Mouse (Mus musculus) heart, embryonic 13.5 days (tissue): ENCODE results near the gene Eno2. TPM values are rescaled to one million over a fixed set of nuclear protein-coding genes. Genes with fewer than 3 reads are reported as not detected.

Experiments used
- ATAC-seq: fragments of 200-750 bp; cut with Nextera tagmentation; 2 replicates; pipeline ENCODE4 v1.8.0; 2017; ENCODE audit warnings: moderate TSS enrichment; ENCODE audit not compliant: insufficient number of reproducible peaks, low FRiP score, low TSS enrichment; ENCODE audit errors: extremely low read depth
- H3K27ac ChIP-seq: fragments of 300-500 bp; sonication (generic); replicated peaks from 2 replicates; pipeline ENCODE4 v1.5.1; 2015; ENCODE audit warnings: moderate library complexity, mild to moderate bottlenecking, inconsistent platforms
- H3K27me3 ChIP-seq: fragments of 300-500 bp; sonication (generic); replicated peaks from 2 replicates; pipeline ENCODE4 v1.6.1; 2015; ENCODE audit warnings: mild to moderate bottlenecking, inconsistent platforms
- H3K36me3 ChIP-seq: fragments of 300-500 bp; sonication (generic); 2 replicates; pipeline ENCODE4 v1.6.1; 2015; ENCODE audit warnings: mild to moderate bottlenecking, inconsistent platforms
- H3K4me1 ChIP-seq: fragments of 300-500 bp; sonication (generic); 2 replicates; pipeline ENCODE4 v1.6.1; 2015; ENCODE audit warnings: inconsistent platforms
- H3K4me2 ChIP-seq: fragments of 300-500 bp; sonication (generic); 2 replicates; pipeline ENCODE4 v1.6.1; 2015; ENCODE audit warnings: inconsistent platforms, mild to moderate bottlenecking, moderate library complexity
- H3K4me3 ChIP-seq: fragments of 300-500 bp; sonication (generic); 2 replicates; pipeline ENCODE4 v1.5.1; 2015; ENCODE audit warnings: moderate library complexity, mild to moderate bottlenecking, inconsistent platforms
- H3K9ac ChIP-seq: fragments of 300-500 bp; sonication (generic); 2 replicates; pipeline ENCODE4 v1.6.1; 2015; ENCODE audit warnings: inconsistent platforms, mild to moderate bottlenecking, moderate library complexity
- H3K9me3 ChIP-seq: fragments of 300-500 bp; sonication (generic); 2 replicates; pipeline ENCODE4 v1.6.1; 2016; ENCODE audit warnings: inconsistent platforms
- WGBS: fragments of 180-500 bp; shearing (Covaris S2); methylation state at CpG from one replicate; pipeline ENCODE4 v1.1.7; 2015; ENCODE audit warnings: mixed read lengths; 5-methylcytosine and 5-hydroxymethylcytosine counted together
- polyA plus RNA-seq: library from polyadenylated mRNA; unstranded; fragments of >200 nt; fragmentation: Nextera tagmentation; extraction: Ambion mirVana; gene quantifications from 2 replicates; pipeline ENCODE4 v1.2.1, GENCODE M21; 2015

The Eno2 gene
- polyA plus RNA-seq, 1 experiment from 2014 or later, result 4.6 TPM

DNA sequence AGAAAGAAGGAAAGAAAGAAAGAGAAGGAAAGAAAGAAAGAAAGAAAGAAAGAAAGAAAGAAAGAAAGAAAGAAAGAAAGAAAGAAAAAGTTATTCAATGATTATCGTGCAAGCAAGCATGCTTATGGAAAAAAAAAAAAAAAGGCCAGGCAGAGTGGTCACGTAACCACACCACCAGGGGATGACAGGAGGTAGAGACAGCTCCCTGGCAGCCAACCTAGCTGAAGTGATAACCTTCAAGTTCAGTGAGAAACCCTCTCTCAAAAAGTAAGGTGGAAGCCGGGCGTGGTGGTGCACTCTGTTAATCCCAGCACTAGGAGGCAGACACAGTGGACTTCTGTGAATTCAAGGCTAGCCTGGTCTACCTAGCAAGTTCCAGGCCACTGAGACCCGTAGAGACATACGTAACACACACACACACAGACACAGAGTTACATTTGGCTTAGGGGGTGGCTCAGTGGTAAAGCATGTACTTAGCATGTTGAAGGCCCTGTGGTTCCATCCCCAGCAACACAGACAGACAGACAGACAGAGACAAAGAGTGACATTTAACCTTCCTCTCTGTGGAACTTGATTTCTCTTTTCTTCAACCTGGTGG, 46.5 kb downstream of the Eno2 start:
- H3K27me3 ChIP-seq, result no peaks in the 10 kb centered on the region
- no peak for ATAC-seq
- H3K4me3 ChIP-seq, result no peak overlapping the region
- H3K36me3 ChIP-seq, result no peaks in the 10 kb centered on the region
- 61% methylated on average over 6 of the region's 6 CpGs for WGBS
- H3K4me2 ChIP-seq, result no peak overlapping the region
- no peaks in the 10 kb centered on the region for H3K9me3 ChIP-seq
- H3K4me1 ChIP-seq, result peaks cover 12% of the 10 kb centered on the region; the same call in 1 of the 2 replicates
- no peak overlapping the region for H3K27ac ChIP-seq
- no peak overlapping the region for H3K9ac ChIP-seq

DNA sequence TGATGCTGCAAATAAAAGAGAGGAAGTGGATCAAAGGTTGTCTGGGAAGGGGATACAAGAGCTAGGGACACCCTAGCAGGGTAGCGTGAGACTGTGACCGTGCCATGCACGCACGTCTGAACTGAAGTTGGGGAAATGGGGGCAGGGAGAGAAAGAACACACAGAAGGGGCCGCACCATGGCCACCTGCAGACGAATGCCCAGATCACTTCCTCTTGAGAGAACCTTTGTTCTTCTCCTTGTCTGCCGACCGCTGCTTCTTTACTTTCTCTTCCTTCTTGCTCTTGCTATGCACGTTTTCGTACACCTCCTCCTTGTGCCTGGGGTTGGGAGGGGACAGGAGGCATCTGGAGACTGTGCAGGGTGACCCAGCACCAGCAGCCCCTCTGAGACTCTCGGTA, 48.6 kb downstream of the Eno2 start:
- H3K27me3 ChIP-seq, result no peaks in the 10 kb centered on the region
- H3K9me3 ChIP-seq, result no peaks in the 10 kb centered on the region
- peaks cover 12% of the 10 kb centered on the region; the same call in 1 of the 2 replicates for H3K4me1 ChIP-seq
- 64% methylated on average over 11 of the region's 11 CpGs for WGBS
- ATAC-seq, result no peak
- no peak overlapping the region for H3K4me2 ChIP-seq
- H3K36me3 ChIP-seq, result peaks cover 21% of the 10 kb centered on the region
- H3K4me3 ChIP-seq, result no peak overlapping the region
- no peak overlapping the region for H3K27ac ChIP-seq
- no peak overlapping the region for H3K9ac ChIP-seq

DNA sequence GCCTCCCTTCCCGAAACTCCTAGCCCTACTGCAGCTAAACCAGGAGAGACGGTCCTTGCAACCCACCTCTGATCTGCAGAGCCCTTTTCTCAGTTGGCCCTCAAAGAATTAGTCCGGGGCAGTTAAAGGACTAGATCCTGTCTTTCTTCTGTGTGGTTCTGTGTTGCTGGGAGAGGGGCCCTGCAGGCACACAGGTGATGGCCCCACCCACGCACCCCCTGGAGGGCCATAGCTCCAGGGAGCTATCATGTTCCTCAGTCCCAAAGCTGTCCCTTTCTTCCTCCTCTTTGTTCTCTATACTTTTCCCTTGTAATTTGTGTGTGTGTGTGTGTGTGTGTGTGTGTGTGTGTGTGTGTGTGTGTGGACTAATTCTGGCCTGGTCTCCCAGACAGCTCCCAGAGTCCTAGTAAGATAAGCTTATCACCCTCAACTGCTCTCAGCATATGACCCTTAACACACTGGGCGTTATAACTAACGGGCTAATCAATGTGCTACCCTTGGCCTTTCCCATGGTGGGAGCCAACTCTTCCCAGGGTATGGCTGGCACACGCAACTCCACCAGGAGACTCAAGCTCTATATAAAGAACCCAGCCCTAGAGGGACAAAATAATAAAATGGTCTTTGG, 50.0 kb downstream of the Eno2 start:
- H3K9ac ChIP-seq, result peak overlapping the region; percentile 37; the same call in 1 of the 2 replicates
- peak overlapping the region; percentile 11; the same call in 1 of the 2 replicates for H3K4me2 ChIP-seq
- H3K4me3 ChIP-seq, result no peak overlapping the region
- no peaks in the 10 kb centered on the region for H3K9me3 ChIP-seq
- H3K4me1 ChIP-seq, result peaks cover 12% of the 10 kb centered on the region; the same call in 1 of the 2 replicates
- no peak overlapping the region for H3K27ac ChIP-seq
- no peak for ATAC-seq
- H3K36me3 ChIP-seq, result peaks cover 35% of the 10 kb centered on the region
- H3K27me3 ChIP-seq, result no peaks in the 10 kb centered on the region
- WGBS, result 50% methylated on average over 7 of the region's 7 CpGs

DNA sequence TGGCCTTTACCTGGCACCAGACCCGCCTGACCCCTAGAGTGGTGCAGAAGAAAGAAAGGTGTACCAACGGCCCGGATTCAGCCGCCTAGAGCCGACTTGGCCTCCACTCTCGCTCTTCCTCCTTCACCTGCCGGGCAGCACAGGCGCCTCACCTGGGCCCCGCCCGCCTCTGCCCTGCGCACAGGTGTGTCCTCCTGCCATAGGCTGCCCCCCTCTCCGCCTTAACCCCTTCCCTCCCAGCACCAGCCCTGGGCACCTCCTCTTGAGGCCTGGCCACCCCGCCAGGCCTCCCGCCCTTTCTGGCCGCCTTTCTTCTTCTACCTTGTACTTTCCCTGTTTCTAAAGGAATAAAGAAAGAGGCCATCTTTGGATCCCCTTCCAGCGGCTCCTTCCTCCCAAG, 50.8 kb downstream of the Eno2 start:
- H3K9ac ChIP-seq, result peak overlapping the region; percentile 37; the same call in 1 of the 2 replicates
- peak overlapping the region; percentile 16; the same call in 1 of the 2 replicates for H3K4me3 ChIP-seq
- no peaks in the 10 kb centered on the region for H3K27me3 ChIP-seq
- peaks cover 43% of the 10 kb centered on the region for H3K36me3 ChIP-seq
- no peaks in the 10 kb centered on the region for H3K9me3 ChIP-seq
- H3K27ac ChIP-seq, result no peak overlapping the region
- H3K4me2 ChIP-seq, result peak overlapping the region; percentile 11; the same call in 1 of the 2 replicates
- ATAC-seq, result no peak
- 66% methylated on average over 15 of the region's 16 CpGs for WGBS
- peaks cover 17% of the 10 kb centered on the region for H3K4me1 ChIP-seq

DNA sequence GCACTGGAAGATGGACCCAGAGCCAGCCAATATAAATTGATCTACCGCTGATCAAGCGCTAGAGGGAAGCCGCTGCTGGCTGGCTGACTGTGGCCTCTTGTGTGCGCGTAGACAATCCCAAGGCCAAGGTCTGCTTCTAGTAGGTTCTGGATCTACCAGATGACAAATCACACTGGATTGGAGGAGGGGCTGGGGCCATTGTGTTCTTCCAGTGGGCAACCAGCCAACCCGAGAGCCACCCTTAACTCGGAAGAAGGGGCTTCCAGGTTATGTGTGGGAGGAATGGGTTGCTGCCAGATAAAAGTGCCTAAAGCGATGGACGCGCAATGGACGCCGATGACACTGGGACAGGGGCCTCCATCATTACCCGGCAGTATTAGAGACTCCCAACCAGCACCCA, 51.5 kb downstream of the Eno2 start:
- Histone ChIP-seq H3K9me3 (no peaks in the 10 kb centered on the region), H3K4me3 (peak overlapping the region; percentile 16; the same call in 1 of the 2 replicates), H3K27ac (no peak overlapping the region), H3K4me1 (peaks cover 24% of the 10 kb centered on the region), H3K4me2 (no peak overlapping the region), H3K36me3 (peaks cover 49% of the 10 kb centered on the region), H3K27me3 (no peaks in the 10 kb centered on the region), H3K9ac (peak overlapping the region; percentile 37; the same call in 1 of the 2 replicates)
- WGBS, result 73% methylated on average over 13 of the region's 13 CpGs
- ATAC-seq, result no peak

DNA sequence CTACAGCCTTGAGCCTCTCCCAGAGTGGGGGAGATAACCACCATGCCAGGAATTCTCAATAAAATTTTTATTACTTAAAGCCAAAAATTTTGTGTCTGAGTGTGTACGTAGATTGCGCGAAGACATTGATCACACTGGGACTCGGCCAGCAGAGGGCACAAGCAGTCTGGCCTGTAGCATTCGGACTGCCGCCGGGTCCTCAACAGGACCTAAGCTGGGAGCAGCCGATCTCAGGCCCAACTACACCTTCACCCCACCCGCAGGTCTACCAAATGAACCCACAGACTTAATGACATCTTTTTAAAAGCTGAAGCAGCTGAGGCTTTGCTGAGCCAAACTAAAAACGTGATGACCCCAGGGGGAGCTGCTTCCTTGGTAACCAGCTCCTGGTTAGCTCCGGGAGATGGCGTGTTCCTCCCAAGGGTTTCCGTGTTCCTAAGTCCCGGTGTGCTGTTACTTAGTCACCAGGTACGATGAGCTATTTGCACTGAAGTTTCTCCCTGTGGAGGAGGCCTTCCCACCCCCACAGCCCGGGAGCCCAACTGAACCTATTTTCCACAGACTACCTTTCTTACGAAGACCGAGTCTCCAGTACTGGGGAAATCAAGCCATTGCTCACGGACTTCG, 52.5 kb downstream of the Eno2 start:
- peaks cover 27% of the 10 kb centered on the region for H3K4me1 ChIP-seq
- no peak overlapping the region for H3K4me2 ChIP-seq
- H3K36me3 ChIP-seq, result peaks cover 49% of the 10 kb centered on the region
- no peaks in the 10 kb centered on the region for H3K9me3 ChIP-seq
- 71% methylated on average over 20 of the region's 20 CpGs for WGBS
- no peak overlapping the region for H3K9ac ChIP-seq
- no peaks in the 10 kb centered on the region for H3K27me3 ChIP-seq
- no peak overlapping the region for H3K4me3 ChIP-seq
- ATAC-seq, result no peak
- no peak overlapping the region for H3K27ac ChIP-seq

DNA sequence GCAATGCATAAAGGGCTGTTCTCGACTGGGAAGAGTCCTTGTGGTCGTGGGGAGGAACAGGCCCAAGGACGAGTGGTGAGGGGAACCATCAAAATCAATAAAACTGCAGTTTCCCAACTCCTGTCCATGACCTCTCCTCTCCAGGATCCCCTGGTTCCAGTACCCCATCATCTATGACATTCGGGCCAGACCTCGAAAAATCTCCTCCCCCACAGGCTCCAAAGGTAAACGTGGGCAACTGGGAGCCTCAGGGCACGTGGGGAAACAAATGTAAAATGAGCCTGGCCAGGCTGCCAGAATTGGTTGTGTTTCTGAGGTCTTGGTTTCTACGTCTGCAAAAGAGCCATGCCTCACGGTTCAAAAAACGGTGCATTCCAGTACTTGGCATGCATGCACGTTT, 56.6 kb downstream of the Eno2 start:
- H3K27me3 ChIP-seq, result no peaks in the 10 kb centered on the region
- H3K27ac ChIP-seq, result peak overlapping the region; percentile 85
- H3K4me1 ChIP-seq, result peaks cover 41% of the 10 kb centered on the region
- H3K9ac ChIP-seq, result peak overlapping the region; percentile 93
- no peaks in the 10 kb centered on the region for H3K9me3 ChIP-seq
- ATAC-seq, result no peak
- WGBS, result 13% methylated on average over 11 of the region's 11 CpGs
- peak overlapping the region; percentile 93 for H3K4me2 ChIP-seq
- peaks cover 69% of the 10 kb centered on the region for H3K36me3 ChIP-seq
- H3K4me3 ChIP-seq, result peak overlapping the region; percentile 89

DNA sequence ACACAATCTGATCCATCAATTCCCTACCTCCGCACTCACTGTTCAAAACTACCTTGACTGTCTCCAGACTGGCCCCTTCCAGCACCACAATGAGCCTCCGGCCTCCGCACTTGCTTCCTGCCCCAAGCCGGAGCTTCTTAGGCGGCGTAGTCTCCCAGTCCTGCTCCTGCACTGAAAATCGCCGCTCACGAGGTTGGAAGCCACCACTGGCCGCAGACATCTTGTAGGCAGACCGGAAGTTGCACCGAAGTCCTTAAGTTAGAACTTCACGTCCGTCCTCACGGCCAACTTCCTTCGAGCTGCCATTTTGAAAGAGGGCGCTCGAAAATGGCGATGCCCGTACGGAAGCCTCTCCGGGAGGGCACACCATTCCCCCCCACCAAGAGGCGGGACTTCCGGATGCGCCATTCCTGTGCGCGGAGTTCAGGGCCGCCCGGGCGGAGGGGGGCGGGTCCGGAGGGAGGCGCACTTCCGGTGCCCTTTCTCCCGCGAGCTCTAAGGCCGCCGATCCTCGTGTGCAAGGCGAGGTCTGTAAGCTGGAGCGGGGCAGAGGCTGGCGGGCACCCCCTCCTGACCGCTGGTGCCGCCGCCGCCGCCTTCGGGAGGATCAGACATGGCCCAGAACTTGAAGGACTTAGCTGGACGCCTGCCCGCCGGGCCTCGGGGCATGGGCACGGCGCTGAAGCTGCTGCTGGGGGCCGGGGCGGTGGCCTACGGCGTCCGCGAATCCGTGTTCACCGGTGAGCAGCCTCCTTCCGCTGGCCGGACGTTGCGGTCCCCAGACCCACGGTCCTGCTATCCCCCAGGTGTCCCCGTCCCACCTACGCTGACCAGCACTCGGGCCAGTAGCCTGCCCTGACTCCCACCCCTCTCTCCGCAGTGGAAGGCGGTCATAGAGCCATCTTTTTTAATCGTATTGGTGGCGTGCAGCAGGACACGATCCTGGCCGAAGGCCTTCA, 57.4 kb downstream of the Eno2 start, which contains the start of the genes Emg1 and Phb2:
Gene Emg1 (minus strand): TSS at position 355 of the 959 bp plus-strand sequence.
Gene Phb2 (plus strand): TSS at position 513 of the 959 bp plus-strand sequence.
- peak; percentile 94 for ATAC-seq
- Histone ChIP-seq H3K4me2 (peak within 1 kb of the TSS; percentile 93), H3K4me3 (peak within 1 kb of the TSS; percentile 89), H3K27ac (peak within 1 kb of the TSS; percentile 87), H3K27me3 (no peaks in the 10 kb centered on the region), H3K9me3 (no peaks in the 10 kb centered on the region), H3K4me1 (peaks cover 41% of the 10 kb centered on the region), H3K9ac (peak within 1 kb of the TSS; percentile 93), H3K36me3 (peaks cover 68% of the 10 kb centered on the region)
- WGBS, result under 1% methylated on average over 68 of the region's 76 CpGs
